Mouse (Mus musculus) cerebral cortex, adult 2 months (tissue): Measurements from ENCODE around the gene Hace1.

Source experiments
- WGBS: fragments of 180-500 bp; shearing (Covaris S2); methylation state at CpG from one replicate; pipeline ENCODE4 v1.1.7; 2018; 5-methylcytosine and 5-hydroxymethylcytosine counted together

Hace1 gene

DNA sequence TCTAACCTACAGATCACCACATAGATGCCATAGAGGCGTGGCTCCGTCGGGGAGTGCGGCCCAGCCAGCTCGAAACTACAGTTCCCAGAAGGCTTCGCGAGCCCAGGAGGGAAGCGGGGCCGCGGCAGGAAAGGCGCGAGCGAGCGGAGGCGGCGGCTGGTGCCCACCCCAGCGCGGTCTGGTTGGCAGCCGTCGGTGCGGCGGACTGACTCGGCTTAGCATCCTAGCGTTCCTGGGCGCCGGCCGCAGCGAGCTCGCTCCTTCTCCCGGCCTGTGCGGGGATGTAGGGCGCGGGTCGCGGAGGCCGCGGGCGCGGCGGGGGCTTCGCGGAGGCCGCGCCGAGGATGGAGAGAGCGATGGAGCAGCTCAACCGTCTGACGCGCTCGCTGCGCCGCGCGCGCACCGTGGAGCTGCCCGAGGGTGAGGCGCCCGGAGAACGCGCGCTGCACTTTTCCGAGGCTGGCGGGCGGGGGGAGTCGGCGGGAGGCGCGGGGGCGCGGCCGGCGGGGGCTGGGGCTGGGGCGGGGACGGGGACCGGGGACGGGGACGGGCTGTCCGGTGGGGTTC, at the start of gene Hace1:
Hace1 (plus strand) TSS at position 99 of the 567 bp plus-strand sequence.
- under 1% methylated on average over 67 of the region's 79 CpGs for WGBS

- WGBS, result 95% methylated on average over 16 of the region's 16 CpGs
These were observed 40.3 kb upstream of the Hace1 start for GRCm38 (mm10) chr10:45537334-45537733.

DNA sequence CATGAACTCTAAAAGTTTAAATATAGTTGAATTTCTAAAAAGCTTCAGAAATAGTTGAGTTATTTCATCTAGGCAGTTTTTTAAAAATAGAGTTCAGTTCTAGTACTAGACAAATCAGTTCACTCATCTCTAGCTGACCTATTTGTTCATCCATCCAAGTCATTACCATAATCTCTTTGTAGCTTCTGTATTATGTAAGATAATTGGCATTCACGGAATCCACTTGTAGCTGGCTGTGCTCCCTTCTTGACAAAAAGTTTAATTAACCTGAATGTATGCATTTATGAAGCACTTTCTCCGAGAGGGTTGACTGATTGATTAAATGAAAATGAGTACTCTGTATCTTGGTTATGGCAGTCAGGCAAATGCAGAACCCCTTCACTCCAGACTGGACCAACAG, 34.9 kb upstream of the Hace1 start:
- 43% methylated on average over 2 of the region's 2 CpGs for WGBS

- 50% methylated on average over 7 of the region's 7 CpGs for WGBS
These were observed 30.8 kb upstream of the Hace1 start for GRCm38 (mm10) chr10:45546799-45547198.

GRCm38 (mm10) chr10:45578298-45578821, 731 bp downstream of the Hace1 start:
- under 1% methylated on average over 23 of the region's 23 CpGs for WGBS

DNA sequence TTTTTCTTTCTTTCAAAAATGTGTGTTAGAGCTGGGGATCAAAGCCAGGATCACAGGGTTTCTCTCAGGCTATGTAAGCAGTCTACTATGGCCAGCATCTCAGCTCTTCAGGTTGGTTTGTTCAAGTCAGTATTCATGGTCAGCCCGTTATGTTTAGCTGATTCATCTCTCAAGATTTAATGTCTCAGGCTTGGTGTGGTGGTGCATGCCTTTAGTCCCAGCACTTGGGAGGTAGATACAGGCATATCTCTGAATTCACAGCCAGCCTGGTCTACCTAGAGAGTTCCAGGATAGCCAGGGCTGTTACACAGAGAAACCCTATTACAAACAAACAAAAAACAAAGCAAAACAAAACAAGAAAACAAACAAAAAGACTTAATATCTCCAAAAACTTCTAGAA, 5.7 kb downstream of the Hace1 start:
- 74% methylated on average over 1 of the region's 1 CpGs for WGBS

DNA sequence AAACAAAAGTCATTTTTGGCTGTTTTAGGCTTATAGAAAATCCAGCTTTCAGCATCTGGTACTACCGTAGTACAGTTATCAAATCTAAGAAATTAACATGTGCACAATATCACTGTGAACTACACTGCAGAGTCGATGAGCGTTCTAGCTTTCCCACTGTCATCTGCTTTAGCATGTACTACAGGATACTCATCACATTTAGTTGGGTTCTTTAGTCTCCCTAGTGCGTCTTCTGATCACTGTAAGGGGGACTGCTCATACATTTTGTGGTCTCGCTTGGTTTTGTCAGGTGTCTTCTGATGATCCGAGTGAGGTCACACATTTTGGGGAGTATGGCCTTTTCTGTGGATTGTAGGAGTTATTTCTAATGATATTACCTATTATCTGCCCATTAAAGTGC, 6.2 kb downstream of the Hace1 start:
- WGBS, result 97% methylated on average over 6 of the region's 6 CpGs

DNA sequence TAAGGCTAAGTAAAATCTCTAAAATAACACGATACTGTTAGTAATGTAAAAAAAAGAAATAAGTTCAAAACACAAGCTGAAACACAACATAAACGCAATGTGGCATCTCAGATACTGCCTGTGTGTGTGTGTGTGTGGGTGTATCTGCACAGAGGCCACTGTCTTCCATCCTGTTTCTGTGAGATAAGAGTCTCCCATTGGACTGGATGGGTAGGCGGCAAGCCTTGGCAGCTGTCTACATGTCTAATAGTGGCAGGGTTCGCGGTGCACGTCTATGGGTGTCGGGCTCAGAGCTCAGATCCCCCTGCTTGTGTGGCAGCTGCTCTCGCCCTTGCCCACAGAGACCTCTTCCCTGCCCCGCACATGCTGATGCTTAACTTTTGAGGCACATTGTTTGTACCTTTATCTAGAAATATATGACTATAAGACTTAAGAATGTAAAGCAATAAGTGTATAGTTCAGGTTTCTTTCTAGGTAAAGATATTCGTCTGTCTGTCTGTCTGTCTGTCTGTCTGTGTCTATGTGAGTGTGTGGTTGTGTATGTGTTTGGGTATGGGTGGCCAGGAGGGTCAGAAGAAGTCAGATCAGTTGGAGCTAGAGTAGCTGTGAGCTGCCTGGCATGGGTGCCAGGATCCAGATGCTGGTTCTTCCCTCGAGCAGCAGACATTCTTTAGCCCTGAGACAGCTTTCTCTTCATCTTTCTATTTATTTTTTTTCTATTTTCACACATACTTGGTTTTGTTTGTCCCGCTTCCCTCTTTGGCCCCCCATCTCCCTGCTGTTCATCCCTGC, 6.9 kb downstream of the Hace1 start:
- WGBS, result 77% methylated on average over 12 of the region's 12 CpGs

GRCm38 (mm10) chr10:45605853-45606252, 28.2 kb downstream of the Hace1 start:
- 72% methylated on average over 3 of the region's 3 CpGs for WGBS

GRCm38 (mm10) chr10:45610727-45611126, 33.1 kb downstream of the Hace1 start:
- 88% methylated on average over 1 of the region's 1 CpGs for WGBS

GRCm38 (mm10) chr10:45616012-45616411, 38.4 kb downstream of the Hace1 start:
- WGBS, result 96% methylated on average over 5 of the region's 5 CpGs

GRCm38 (mm10) chr10:45619039-45619438, 41.4 kb downstream of the Hace1 start:
- 82% methylated on average over 3 of the region's 3 CpGs for WGBS

DNA sequence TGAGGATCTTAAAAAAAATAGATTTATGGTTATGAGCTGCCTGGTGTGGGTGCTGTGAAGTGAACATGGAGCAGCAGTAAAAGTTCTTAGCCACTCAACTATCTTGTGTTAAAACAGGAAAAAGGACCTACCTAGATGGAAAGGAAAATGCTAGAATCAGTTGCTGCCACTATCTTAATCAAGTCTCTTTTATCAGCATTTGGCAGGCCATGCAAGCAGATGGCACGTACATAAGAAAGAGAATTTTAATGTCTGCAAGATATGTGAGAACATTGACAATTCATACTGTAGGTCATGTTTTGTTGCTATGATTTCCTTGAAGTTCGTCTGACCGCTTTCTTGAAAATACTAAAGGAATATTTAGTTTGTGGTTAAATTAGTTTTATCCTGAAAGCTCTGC, 54.4 kb downstream of the Hace1 start:
- 67% methylated on average over 3 of the region's 3 CpGs for WGBS

- 83% methylated on average over 10 of the region's 10 CpGs for WGBS
These were observed 55.0 kb downstream of the Hace1 start for GRCm38 (mm10) chr10:45632641-45633040.

DNA sequence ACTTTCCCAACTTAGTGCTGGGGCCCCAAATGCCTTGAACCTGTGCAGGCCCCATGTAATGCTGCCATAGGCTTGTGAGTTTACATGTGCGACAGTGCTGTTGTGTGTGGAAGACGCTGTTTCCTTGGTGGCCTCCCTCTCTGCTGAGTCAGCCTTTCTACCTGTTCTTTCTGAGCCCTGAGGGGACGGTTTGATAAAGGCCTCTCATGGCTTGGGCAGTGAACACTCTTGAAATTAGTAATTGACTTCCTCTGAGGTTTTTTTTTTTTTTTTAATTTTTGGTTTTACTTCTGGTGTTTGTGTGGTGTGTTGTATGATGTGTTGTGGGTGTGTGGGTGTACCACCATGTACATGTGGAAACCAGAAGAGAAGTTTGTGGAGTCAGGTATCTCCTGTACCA, 57.6 kb downstream of the Hace1 start:
- WGBS, result 94% methylated on average over 3 of the region's 3 CpGs

DNA sequence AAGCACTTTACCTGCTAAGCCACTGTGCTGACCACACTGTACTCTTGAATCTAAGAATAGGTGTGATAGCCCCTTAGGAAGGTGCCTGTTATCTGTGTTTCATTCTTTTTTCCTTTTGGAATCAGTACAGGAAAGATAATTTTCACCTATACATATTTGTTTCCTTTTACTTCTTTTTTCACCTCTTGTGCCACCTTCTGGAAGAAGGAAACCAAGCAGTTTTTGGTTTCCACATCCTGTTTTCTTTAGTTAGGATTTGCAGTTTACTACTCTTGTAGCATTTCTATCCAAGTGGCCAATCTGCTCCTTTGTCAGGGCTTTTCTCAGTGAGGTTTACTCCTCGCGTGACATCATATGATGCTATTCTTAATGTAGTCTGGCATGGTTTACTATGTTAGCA, 76.4 kb downstream of the Hace1 start:
- WGBS, result 67% methylated on average over 2 of the region's 2 CpGs

DNA sequence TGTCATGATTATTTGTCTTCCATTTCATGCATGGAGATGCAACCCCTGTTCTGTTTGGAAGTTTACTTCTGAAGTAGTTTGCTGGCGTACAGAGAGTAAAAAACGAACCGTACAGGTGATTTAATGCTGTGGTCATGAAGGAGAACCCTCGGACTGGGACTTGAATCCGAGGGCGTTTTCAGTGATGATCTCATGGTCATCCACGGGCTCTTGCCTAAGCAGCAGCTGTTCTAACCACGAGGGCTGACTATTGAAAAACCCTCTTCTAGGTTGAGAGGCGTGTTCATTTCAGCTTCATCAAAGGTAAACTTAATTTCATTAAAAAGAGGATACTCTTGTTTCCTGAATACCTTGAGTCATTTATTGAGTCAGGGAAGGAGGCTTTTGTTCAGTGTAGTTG, 84.4 kb downstream of the Hace1 start:
- 87% methylated on average over 9 of the region's 9 CpGs for WGBS

DNA sequence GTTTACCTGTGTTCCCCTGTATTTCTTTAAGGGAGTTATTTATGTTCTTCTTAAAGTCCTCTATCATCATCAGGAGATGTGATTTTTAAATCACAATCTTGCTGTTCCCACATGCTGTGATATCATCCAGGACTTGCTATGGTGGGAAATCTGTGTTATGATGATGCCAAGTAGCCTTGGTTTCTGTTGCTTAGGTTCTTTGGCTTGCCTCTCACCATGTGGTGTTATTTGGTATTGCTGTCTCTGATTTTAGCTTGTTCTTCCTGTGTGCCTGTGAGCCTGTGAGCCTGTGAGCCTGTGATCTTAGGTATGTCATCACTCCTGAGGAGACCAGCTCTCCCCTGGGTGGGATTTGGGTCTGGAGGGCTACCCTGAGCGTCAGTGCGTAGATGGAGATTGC, 90.6 kb downstream of the Hace1 start:
- WGBS, result 96% methylated on average over 2 of the region's 2 CpGs

DNA sequence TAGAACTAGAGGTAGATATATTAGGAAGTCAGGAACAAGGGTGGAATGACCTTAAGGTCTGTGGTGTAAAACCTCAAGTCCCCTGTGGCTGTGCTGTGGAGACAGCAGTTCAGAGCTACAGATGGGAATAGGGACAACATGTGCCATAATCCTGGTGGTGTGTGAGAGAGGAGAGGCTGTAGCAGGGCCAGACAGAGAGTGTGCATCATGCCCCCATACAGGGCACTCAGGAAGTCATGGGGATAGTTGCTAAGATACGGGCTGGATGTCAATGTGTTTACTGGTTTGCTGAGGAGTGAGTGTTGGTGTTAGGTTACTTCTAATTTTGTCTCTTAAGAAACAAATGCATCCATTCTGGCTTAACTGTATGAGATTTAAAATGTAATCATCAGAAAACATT, 108.6 kb downstream of the Hace1 start:
- 78% methylated on average over 1 of the region's 1 CpGs for WGBS

DNA sequence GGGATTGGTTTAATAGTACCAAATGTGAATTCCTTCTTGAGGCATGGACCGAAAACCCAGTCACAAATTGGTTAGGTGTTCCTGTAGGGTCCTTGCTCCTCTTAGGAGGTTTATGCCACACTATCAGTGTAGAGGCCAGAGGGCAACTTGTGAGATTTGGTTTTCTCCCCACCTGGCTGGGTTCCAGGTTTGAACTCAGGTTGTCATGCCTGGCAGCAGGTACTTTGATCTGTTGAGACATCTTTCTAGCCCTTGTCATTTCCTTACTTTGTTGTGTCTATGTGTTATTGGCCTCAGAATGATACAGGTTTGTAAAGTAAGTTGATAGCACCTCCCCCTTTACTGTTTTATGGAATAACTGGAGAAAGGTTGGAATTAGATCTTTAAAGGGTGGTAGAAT, 117.9 kb downstream of the Hace1 start:
- WGBS, result 100% methylated on average over 1 of the region's 1 CpGs

DNA sequence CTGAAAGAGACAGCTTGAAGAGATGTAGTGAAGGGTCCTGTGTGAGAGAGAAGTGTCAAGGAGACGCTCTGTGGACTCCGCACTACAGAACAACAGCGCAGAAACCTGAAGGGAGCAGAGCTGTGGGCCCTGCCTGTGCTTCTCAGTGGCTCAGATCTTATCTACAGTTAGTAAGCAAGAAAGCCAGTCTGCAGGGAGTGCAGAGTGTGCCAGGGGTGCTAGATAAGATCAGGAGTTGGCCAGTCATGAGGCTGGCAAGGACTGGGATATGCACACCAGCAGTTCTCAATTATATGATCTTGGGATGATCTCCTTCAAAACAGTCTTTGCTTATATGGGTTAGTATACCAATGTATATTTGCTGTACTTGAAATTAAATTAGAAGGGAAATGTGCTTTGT, 121.3 kb downstream of the Hace1 start:
- WGBS, result 89% methylated on average over 3 of the region's 3 CpGs

GRCm38 (mm10) chr10:45706849-45707248, 129.2 kb downstream of the Hace1 start:
- 77% methylated on average over 2 of the region's 2 CpGs for WGBS

DNA sequence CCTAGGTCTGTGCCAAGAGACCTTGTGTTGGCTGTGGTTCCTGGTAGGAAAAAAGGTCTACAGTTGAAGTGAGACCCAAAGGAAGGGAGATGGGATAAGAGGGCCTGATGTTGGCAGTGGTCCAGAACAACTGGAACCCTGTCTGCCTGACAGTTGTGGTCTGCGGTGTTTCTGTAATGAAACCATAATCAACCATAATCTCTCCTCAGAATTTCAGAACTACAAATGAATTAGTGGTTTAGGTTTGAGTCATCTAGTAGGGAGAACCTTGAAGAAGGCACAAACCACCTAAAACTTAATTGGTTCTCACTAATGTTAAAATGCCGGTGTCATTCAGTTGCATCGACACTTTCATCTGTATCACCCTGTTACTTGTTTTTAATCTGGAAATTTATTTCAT, 133.2 kb downstream of the Hace1 start:
- 81% methylated on average over 3 of the region's 3 CpGs for WGBS
